Mouse (Mus musculus) liver, embryonic 11.5 days (tissue): ENCODE results near the gene Cdk5r2. TPM values are rescaled to one million over a fixed set of nuclear protein-coding genes. Genes with fewer than 3 reads are reported as not detected.

Experiments used
- ATAC-seq: fragments of 200-750 bp; cut with Nextera tagmentation; replicated peaks from 2 replicates; pipeline ENCODE4 v1.8.0; 2017; ENCODE audit warnings: moderate number of reproducible peaks, mild to moderate bottlenecking, moderate TSS enrichment, moderate library complexity; ENCODE audit not compliant: low FRiP score
- DNase-seq: peaks from one replicate; pipeline ENCODE4 v3.0.0-alpha.2; 2017; ENCODE audit warnings: low spot score
- H3K27ac ChIP-seq: fragments of 300-500 bp; sonication (generic); 2 replicates; pipeline ENCODE4 v1.5.1; 2014; ENCODE audit warnings: mild to moderate bottlenecking, low read depth, low read length, control low read depth
- H3K27me3 ChIP-seq: fragments of 300-500 bp; sonication (generic); replicated peaks from 2 replicates; pipeline ENCODE4 v1.6.1; 2014; ENCODE audit warnings: low read length, mixed read lengths; ENCODE audit not compliant: control insufficient read depth, insufficient read depth
- H3K36me3 ChIP-seq: fragments of 300-500 bp; sonication (generic); 2 replicates; pipeline ENCODE4 v1.6.1; 2014; ENCODE audit warnings: mild to moderate bottlenecking, low read length, moderate library complexity, mixed read lengths; ENCODE audit not compliant: control insufficient read depth, insufficient read depth
- H3K4me1 ChIP-seq: fragments of 300-500 bp; sonication (generic); replicated peaks from 2 replicates; pipeline ENCODE4 v1.6.1; 2014; ENCODE audit warnings: low read length, mixed read lengths; ENCODE audit not compliant: control insufficient read depth, insufficient read depth
- H3K4me2 ChIP-seq: fragments of 300-500 bp; sonication (generic); 2 replicates; pipeline ENCODE4 v1.6.1; 2014; ENCODE audit warnings: mild to moderate bottlenecking, control low read depth, moderate library complexity
- H3K4me3 ChIP-seq: fragments of 300-500 bp; sonication (generic); 2 replicates; pipeline ENCODE4 v1.5.1; 2014; ENCODE audit warnings: low read depth, low read length, control low read depth
- H3K9ac ChIP-seq: fragments of 300-500 bp; sonication (generic); 2 replicates; pipeline ENCODE4 v1.6.1; 2014; ENCODE audit warnings: low read depth, low read length, control low read depth
- H3K9me3 ChIP-seq: fragments of 300-500 bp; sonication (generic); 2 replicates; pipeline ENCODE4 v1.6.1; 2016; ENCODE audit warnings: low read length, inconsistent platforms, mixed read lengths; ENCODE audit not compliant: control insufficient read depth
- WGBS: fragments of 180-500 bp; shearing (Covaris S2); extraction: QIAGEN DNeasy Blood & Tissue Kit; methylation state at CpG from one replicate; pipeline ENCODE4 v1.1.7; 2014; 5-methylcytosine and 5-hydroxymethylcytosine counted together
- polyA plus RNA-seq: library from polyadenylated mRNA; unstranded; fragments of >200 nt; fragmentation: Nextera tagmentation; extraction: Ambion mirVana; gene quantifications from 2 replicates; pipeline ENCODE4 v1.2.1, GENCODE M21; 2014

The Cdk5r2 gene
- polyA plus RNA-seq, 1 experiment from 2014 or later = 0.36 TPM

- peak overlapping the region; percentile 46 for H3K4me2 ChIP-seq
- H3K4me3 ChIP-seq = peak overlapping the region; percentile 18; the same call in 1 of the 2 replicates
- H3K27me3 ChIP-seq = peaks cover 77% of the 10 kb centered on the region
- H3K4me1 ChIP-seq = peaks cover 9% of the 10 kb centered on the region
- H3K9ac ChIP-seq = no peak overlapping the region
- no peak for DNase-seq
- WGBS = 10% methylated on average over 4 of the region's 4 CpGs
- no peak for ATAC-seq
- H3K9me3 ChIP-seq = no peaks in the 10 kb centered on the region
- no peak overlapping the region for H3K27ac ChIP-seq
- no peaks in the 10 kb centered on the region for H3K36me3 ChIP-seq
Observed at GRCm38 (mm10) chr1:74857677-74858076, 2.9 kb downstream of the Cdk5r2 start.

GRCm38 (mm10) chr1:74858171-74858719 lies 3.5 kb downstream of the Cdk5r2 start:
- H3K4me3 ChIP-seq = peak overlapping the region; percentile 18; the same call in 1 of the 2 replicates
- H3K9me3 ChIP-seq = no peaks in the 10 kb centered on the region
- H3K27me3 ChIP-seq = peaks cover 71% of the 10 kb centered on the region
- ATAC-seq = no peak
- H3K27ac ChIP-seq = no peak overlapping the region
- peaks cover 9% of the 10 kb centered on the region for H3K4me1 ChIP-seq
- no peaks in the 10 kb centered on the region for H3K36me3 ChIP-seq
- DNase-seq = peak; percentile 52
- no peak overlapping the region for H3K9ac ChIP-seq
- WGBS = under 1% methylated on average over 29 of the region's 29 CpGs
- H3K4me2 ChIP-seq = peak overlapping the region; percentile 46

DNA sequence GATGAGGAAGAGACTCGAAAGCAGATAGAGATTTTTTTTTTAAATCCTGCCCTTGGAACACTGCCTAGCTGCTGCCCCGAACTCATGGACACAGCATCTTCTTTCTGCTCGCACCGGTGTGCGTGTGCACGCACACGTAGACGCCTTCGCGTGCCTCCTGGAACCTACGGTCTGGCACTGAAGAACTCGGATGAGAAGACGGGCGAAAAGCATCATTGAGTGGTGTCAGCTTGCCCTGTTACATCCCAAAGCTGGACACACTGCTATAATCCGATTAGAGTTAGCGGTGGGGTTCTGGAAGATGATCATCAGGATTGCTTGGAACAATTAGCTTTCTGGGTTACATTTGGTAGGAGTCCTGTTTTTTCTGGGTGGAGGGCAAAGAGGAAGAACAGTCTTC lies 4.1 kb downstream of the Cdk5r2 start:
- no peak for DNase-seq
- WGBS = 10% methylated on average over 16 of the region's 16 CpGs
- ATAC-seq = no peak
- no peak overlapping the region for H3K9ac ChIP-seq
- H3K27ac ChIP-seq = no peak overlapping the region
- H3K9me3 ChIP-seq = no peaks in the 10 kb centered on the region
- H3K4me1 ChIP-seq = peaks cover 9% of the 10 kb centered on the region
- H3K36me3 ChIP-seq = no peaks in the 10 kb centered on the region
- peak overlapping the region; percentile 18; the same call in 1 of the 2 replicates for H3K4me3 ChIP-seq
- H3K27me3 ChIP-seq = peaks cover 65% of the 10 kb centered on the region
- H3K4me2 ChIP-seq = peak overlapping the region; percentile 46

DNA sequence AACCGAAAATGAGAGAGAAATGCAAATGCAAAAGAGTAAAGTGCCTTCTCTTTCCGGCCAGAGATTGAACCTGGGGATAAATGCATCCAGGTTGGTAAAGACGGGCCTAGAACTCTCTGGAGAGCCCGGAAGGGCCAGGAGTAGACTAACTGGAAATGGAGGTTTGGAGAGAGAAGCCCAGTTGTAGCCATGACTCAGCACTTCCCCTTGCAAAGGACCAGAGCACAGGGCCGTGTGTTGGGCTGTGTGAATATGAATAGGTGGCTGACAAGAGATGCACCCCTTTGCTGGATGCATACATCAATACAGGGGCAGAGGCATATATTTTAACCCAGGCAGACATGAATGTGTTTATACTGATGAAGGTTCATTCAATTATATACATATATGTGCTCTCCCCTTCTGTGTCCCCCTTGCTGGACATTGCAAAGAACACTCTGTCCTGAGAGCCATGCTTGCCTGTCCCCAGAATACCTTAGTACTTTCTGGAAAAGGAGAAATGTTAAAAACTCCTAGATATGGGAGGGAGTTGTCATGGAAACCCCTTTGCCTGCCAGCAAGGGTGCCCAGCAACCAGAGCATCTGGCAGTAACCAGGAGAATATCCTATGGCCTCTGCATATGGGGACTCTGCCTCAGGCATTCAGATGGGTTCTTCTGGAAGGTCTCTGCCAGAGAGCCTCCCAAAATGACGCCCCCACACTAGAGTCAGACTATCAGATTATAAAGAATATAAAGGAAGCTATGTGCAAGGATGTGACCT lies 4.7 kb downstream of the Cdk5r2 start:
- 34% methylated on average over 6 of the region's 6 CpGs for WGBS
- no peak for DNase-seq

GRCm38 (mm10) chr1:74861783-74862182 lies 7.0 kb downstream of the Cdk5r2 start:
- H3K9me3 ChIP-seq = no peaks in the 10 kb centered on the region
- no peaks in the 10 kb centered on the region for H3K4me1 ChIP-seq
- H3K9ac ChIP-seq = no peak overlapping the region
- ATAC-seq (no peak), DNase-seq (no peak)
- no peak overlapping the region for H3K4me2 ChIP-seq
- H3K27me3 ChIP-seq = peaks cover 36% of the 10 kb centered on the region
- H3K4me3 ChIP-seq = no peak overlapping the region
- H3K27ac ChIP-seq = no peak overlapping the region
- H3K36me3 ChIP-seq = no peaks in the 10 kb centered on the region

More for the DNA sequence above, 4.7 kb downstream of the Cdk5r2 start:
- Histone ChIP-seq H3K4me2 (no peak overlapping the region), H3K36me3 (no peaks in the 10 kb centered on the region), H3K27me3 (peaks cover 59% of the 10 kb centered on the region), H3K27ac (no peak overlapping the region), H3K4me1 (peaks cover 9% of the 10 kb centered on the region), H3K4me3 (no peak overlapping the region), H3K9ac (no peak overlapping the region), H3K9me3 (no peaks in the 10 kb centered on the region)
- no peak for ATAC-seq

- Histone ChIP-seq H3K27me3 (no peaks in the 10 kb centered on the region; the same call in none of the 2 replicates), H3K36me3 (no peaks in the 10 kb centered on the region), H3K4me2 (no peak overlapping the region), H3K4me3 (no peak overlapping the region), H3K9ac (no peak overlapping the region), H3K9me3 (no peaks in the 10 kb centered on the region), H3K27ac (no peak overlapping the region), H3K4me1 (no peaks in the 10 kb centered on the region)
- DNase-seq (no peak), ATAC-seq (no peak)
- WGBS = 69% methylated on average over 2 of the region's 2 CpGs
Observed at GRCm38 (mm10) chr1:74872218-74872617, 17.5 kb downstream of the Cdk5r2 start.

- DNase-seq (no peak), ATAC-seq (no peak)
- Histone ChIP-seq H3K27me3 (peaks cover 32% of the 10 kb centered on the region), H3K4me1 (peaks cover 3% of the 10 kb centered on the region; the same call in 1 of the 2 replicates), H3K4me2 (no peak overlapping the region), H3K27ac (no peak overlapping the region), H3K9me3 (no peaks in the 10 kb centered on the region), H3K4me3 (no peak overlapping the region), H3K36me3 (no peaks in the 10 kb centered on the region), H3K9ac (no peak overlapping the region)
- 41% methylated on average over 3 of the region's 3 CpGs for WGBS
Observed at GRCm38 (mm10) chr1:74877199-74877598, 22.5 kb downstream of the Cdk5r2 start.

GRCm38 (mm10) chr1:74880785-74881360 lies 26.1 kb downstream of the Cdk5r2 start:
- ATAC-seq = no peak
- no peak overlapping the region for H3K4me2 ChIP-seq
- 5% methylated on average over 18 of the region's 18 CpGs for WGBS

More at GRCm38 (mm10) chr1:74880785-74881360, 26.1 kb downstream of the Cdk5r2 start:
- H3K4me3 ChIP-seq = no peak overlapping the region
- no peaks in the 10 kb centered on the region for H3K9me3 ChIP-seq
- H3K9ac ChIP-seq = no peak overlapping the region
- peaks cover 9% of the 10 kb centered on the region; the same call in 1 of the 2 replicates for H3K4me1 ChIP-seq
- peaks cover 69% of the 10 kb centered on the region for H3K27me3 ChIP-seq
- H3K36me3 ChIP-seq = no peaks in the 10 kb centered on the region
- DNase-seq = no peak
- no peak overlapping the region for H3K27ac ChIP-seq
